In the genomic region with DNA sequence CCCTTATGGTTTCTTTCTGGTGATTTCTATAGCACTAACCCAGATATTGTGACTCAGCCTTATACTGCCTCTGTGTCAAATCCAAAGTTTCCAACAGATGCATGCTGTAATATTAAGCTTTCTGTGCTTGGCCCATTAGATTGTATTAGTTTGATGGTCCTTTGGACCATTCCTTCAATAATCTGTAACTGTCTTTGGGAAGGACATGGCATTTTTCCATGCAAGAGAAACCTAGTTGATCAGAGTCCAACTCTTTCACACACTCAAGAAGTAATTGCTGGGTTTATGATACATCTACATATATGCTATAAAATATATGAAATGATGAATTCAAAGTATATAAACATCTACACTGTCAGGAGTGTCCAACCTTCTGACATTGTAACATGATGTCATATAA, we compare ENCODE assay signal across 19 mouse cellular contexts. TPM values are rescaled to one million over a fixed set of nuclear protein-coding genes. Genes with fewer than 3 reads are reported as not detected.
DNase-seq lines count a peak whose midpoint lies in the region; ATAC-seq and TF ChIP-seq lines count a peak whose summit lies in the region.
"Had no signal": no experiment of that assay in that cellular context is flagged by ENCODE, and none has a peak within 500 bp of the region (broad histone marks: within the 10 kb centered on the region; RNA-seq: fewer than 3 reads in every experiment).

No protein-coding gene starts in this region.

- TF ChIP-seq POLR2A in kidney, adult 2 months (IDR thresholded peaks at IDR 0.05; ENCODE audit: low read depth, low read length): no peak

- no peak overlapping the region for H3K27ac ChIP-seq in kidney, adult 2 months (ENCODE audit: insufficient read depth, low read depth, low read length)
- H3K27ac ChIP-seq in kidney, embryonic 14.5 days (ENCODE audit: low read depth, low read length): no peak overlapping the region

- no peak for TF ChIP-seq CTCF in kidney, adult 2 months (conservative IDR thresholded peaks at IDR 0.05; ENCODE audit: insufficient read depth, insufficient read length, low read depth, low read length)

- H3K4me3 ChIP-seq in kidney, adult 2 months (ENCODE audit: insufficient read depth, low read depth, low read length): no peak overlapping the region
- no peak overlapping the region for H3K4me3 ChIP-seq in kidney, embryonic 14.5 days (ENCODE audit: low read length)

- no peaks in the 10 kb centered on the region for H3K27me3 ChIP-seq in kidney, adult 2 months (replicated peaks; ENCODE audit: control insufficient read depth, insufficient read depth, low read length)
- H3K27me3 ChIP-seq in kidney, embryonic 14.5 days (ENCODE audit: control insufficient read depth, insufficient read depth, low read length): no peaks in the 10 kb centered on the region
- H3K27me3 ChIP-seq: CH12.LX, Patski had no signal

- no peak overlapping the region for H3K9ac ChIP-seq in kidney, embryonic 14.5 days (ENCODE audit: low read depth, low read length)

- ATAC-seq in kidney, embryonic 14.5 days (ENCODE audit: low FRiP score, low TSS enrichment): no peak
- ATAC-seq: activated CD4-positive, CD25-positive, alpha-beta regulatory T cell, adult 4 months; CD4-positive, CD25-positive, alpha-beta regulatory T cell, adult 4 months; Patski had no signal

- H3K4me1 ChIP-seq in kidney, adult 2 months (ENCODE audit: control insufficient read depth, insufficient read depth, low read length): peaks cover 3% of the 10 kb centered on the region; the same call in 1 of the 2 replicates
- H3K4me1 ChIP-seq in kidney, embryonic 14.5 days (ENCODE audit: control insufficient read depth, insufficient read depth, low read length): no peaks in the 10 kb centered on the region

- no peaks in the 10 kb centered on the region for H3K9me3 ChIP-seq in kidney, embryonic 14.5 days (ENCODE audit: control insufficient read depth, low read length)

- no peaks in the 10 kb centered on the region for H3K36me3 ChIP-seq in kidney, adult 2 months (ENCODE audit: control insufficient read depth, insufficient read depth, low read length)
- no peaks in the 10 kb centered on the region for H3K36me3 ChIP-seq in kidney, embryonic 14.5 days (ENCODE audit: control insufficient read depth, insufficient read depth, low read length)
- H3K36me3 ChIP-seq: G1E had no signal

- no peak overlapping the region for H3K4me2 ChIP-seq in kidney, embryonic 14.5 days (replicated peaks; ENCODE audit: low read depth, low read length)

- DNase-seq in kidney, adult 2 months: peak; percentile 59
- no peak for DNase-seq in kidney, postnatal 14 days
- peak; percentile 64 for DNase-seq in kidney, adult 9 months
- DNase-seq: adrenal gland, adult 2 months; adrenal gland, adult 8-10 months; adrenal gland, postnatal 10 days; adrenal gland, postnatal 14 days; adrenal gland, postnatal 25 days; adrenal gland, postnatal 36 days; B cell, adult 2 months; cerebellum, adult 11 months; cerebellum, adult 11-12 months; cerebellum, adult 18-20 months had no signal

RNA-seq across cellular contexts. Expression of gene Akap2, which starts 1.6 kb away (rescaled TPM):
- polyA plus RNA-seq in kidney, adult 2 months (2012; rRNA removed): 124 and 126 TPM in 2 replicates
- polyA plus RNA-seq in kidney, embryonic 14.5 days (2014; fragmentation: Nextera tagmentation; extraction: Ambion mirVana): 17.1 and 24.0 TPM in 2 replicates
- polyA plus RNA-seq: G1E had no signal
